Mouse (Mus musculus) liver, embryonic 14.5 days (tissue): ENCODE measurements around the gene Nrxn3. TPM values are rescaled to one million over a fixed set of nuclear protein-coding genes. Genes with fewer than 3 reads are reported as not detected.

ENCODE experiments used
- ATAC-seq: fragments of 200-750 bp; cut with Nextera tagmentation; 2 replicates; pipeline ENCODE4 v1.8.0; 2017; ENCODE audit warnings: moderate number of reproducible peaks, mild to moderate bottlenecking, moderate library complexity; ENCODE audit not compliant: insufficient read depth
- DNase-seq, 3 experiments: peaks; one replicate each; pipeline ENCODE4 v3.0.0-alpha.2; 2012 to 2013; ENCODE audit warnings: low read depth in 3 of 3, low spot score in 3 of 3
- H3K27ac ChIP-seq: fragments of 300-500 bp; sonication (generic); 2 replicates; pipeline ENCODE4 v1.5.1; 2014; ENCODE audit warnings: moderate library complexity, mild to moderate bottlenecking, control low read depth, inconsistent platforms
- H3K27me3 ChIP-seq: fragments of 300-500 bp; sonication (generic); 2 replicates; pipeline ENCODE4 v1.6.1; 2014; ENCODE audit warnings: mild to moderate bottlenecking, low read length, moderate library complexity; ENCODE audit not compliant: control insufficient read depth, insufficient read depth
- H3K36me3 ChIP-seq: fragments of 300-500 bp; sonication (generic); replicated peaks from 2 replicates; pipeline ENCODE4 v1.6.1; 2014; ENCODE audit warnings: low read depth; ENCODE audit not compliant: control insufficient read depth, insufficient read depth
- H3K4me1 ChIP-seq, 2 experiments: fragments of 200-500 bp in 1 of 2; fragments of 300-500 bp in 1 of 2; sonication (generic) in 1 of 2; replicated peaks; 2 replicates each; pipeline ENCODE4 v1.6.1; 2012 to 2014; ENCODE audit warnings: antibody characterized with exemption in 1 of 2, inconsistent platforms in 1 of 2, low read length in 1 of 2; ENCODE audit not compliant: control insufficient read depth in 2 of 2, insufficient read depth in 2 of 2
- H3K4me2 ChIP-seq: fragments of 300-500 bp; sonication (generic); 2 replicates; pipeline ENCODE4 v1.6.1; 2014; ENCODE audit warnings: low read depth, mild to moderate bottlenecking, control low read depth, moderate library complexity
- H3K4me3 ChIP-seq, 2 experiments: fragments of 200-500 bp in 1 of 2; fragments of 300-500 bp in 1 of 2; sonication (generic) in 1 of 2; 2 replicates each; pipeline ENCODE4 v1.5.1; 2012 to 2014; ENCODE audit warnings: low read depth in 2 of 2, low read length in 2 of 2, mild to moderate bottlenecking in 2 of 2, control low read depth in 1 of 2, inconsistent platforms in 1 of 2, moderate library complexity in 1 of 2; ENCODE audit not compliant: insufficient read depth in 1 of 2
- H3K9ac ChIP-seq: fragments of 300-500 bp; sonication (generic); replicated peaks from 2 replicates; pipeline ENCODE4 v1.6.1; 2014; ENCODE audit warnings: mild to moderate bottlenecking, control low read depth, moderate library complexity
- H3K9me3 ChIP-seq: fragments of 300-500 bp; sonication (generic); 2 replicates; pipeline ENCODE4 v1.6.1; 2016; ENCODE audit warnings: low read length, mixed read lengths; ENCODE audit not compliant: control insufficient read depth
- CTCF ChIP-seq: IDR thresholded peaks from 2 replicates; pipeline ENCODE4 v1.5.1; 2016; ENCODE audit warnings: antibody characterized with exemption, low read depth, control low read depth
- EP300 ChIP-seq: IDR thresholded peaks from 2 replicates; pipeline ENCODE4 v1.6.1; 2016; ENCODE audit warnings: antibody characterized with exemption, low read depth
- WGBS: fragments of 180-500 bp; shearing (Covaris S2); extraction: QIAGEN DNeasy Blood & Tissue Kit; methylation state at CpG from one replicate; pipeline ENCODE4 v1.1.7; 2014; ENCODE audit not compliant: insufficient replicate concordance; 5-methylcytosine and 5-hydroxymethylcytosine counted together
- polyA plus RNA-seq, 2 experiments: library from polyadenylated mRNA; depleted of rRNA in 1 of 2; stranded (reverse) in 1 of 2; unstranded in 1 of 2; fragments of >200 nt; fragmentation: Nextera tagmentation in 1 of 2; extraction: Ambion mirVana in 1 of 2; gene quantifications; 2 replicates each; pipeline versions ENCODE4 v1.2.1 to v1.2.3; 2012 to 2014

The Nrxn3 gene
- polyA plus RNA-seq, 2 experiments, result 0.12 to 0.38 TPM

- H3K36me3 ChIP-seq, result no peaks in the 10 kb centered on the region
- no peaks in the 10 kb centered on the region for H3K9me3 ChIP-seq
- H3K27me3 ChIP-seq, result no peaks in the 10 kb centered on the region
- no peak for ATAC-seq
- WGBS, result 23% methylated on average over 6 of the region's 6 CpGs
- no peaks in the 10 kb centered on the region for H3K4me1 ChIP-seq
- H3K4me3 ChIP-seq, result no peak overlapping the region
- no peak overlapping the region for H3K27ac ChIP-seq
- H3K9ac ChIP-seq, result no peak overlapping the region
- TF ChIP-seq CTCF, result 0 out of 2 replicates have a peak, but pooled peaks have one; percentile 16
- no peak for TF ChIP-seq EP300
- no peak overlapping the region for H3K4me2 ChIP-seq
- no peak for DNase-seq
These were observed 127.9 kb downstream of the Nrxn3 start for GRCm38 (mm10) chr12:88850400-88851179.

- ATAC-seq, result no peak
- TF ChIP-seq CTCF, result no peak
- TF ChIP-seq EP300, result no peak
- no peaks in the 10 kb centered on the region for H3K27me3 ChIP-seq
- no peak overlapping the region for H3K9ac ChIP-seq
- H3K27ac ChIP-seq, result no peak overlapping the region
- H3K4me2 ChIP-seq, result no peak overlapping the region
- H3K36me3 ChIP-seq, result no peaks in the 10 kb centered on the region
- 62% methylated on average over 4 of the region's 4 CpGs for WGBS
- H3K9me3 ChIP-seq, result no peaks in the 10 kb centered on the region
- DNase-seq, result no peak
- H3K4me3 ChIP-seq, result no peak overlapping the region
- H3K4me1 ChIP-seq, result no peaks in the 10 kb centered on the region
These were observed 131.4 kb downstream of the Nrxn3 start for GRCm38 (mm10) chr12:88854039-88854438.

GRCm38 (mm10) chr12:88857701-88858100 lies 135.0 kb downstream of the Nrxn3 start:
- Histone ChIP-seq H3K4me1 (no peaks in the 10 kb centered on the region), H3K4me2 (no peak overlapping the region), H3K27me3 (no peaks in the 10 kb centered on the region), H3K9ac (no peak overlapping the region), H3K27ac (no peak overlapping the region), H3K4me3 (no peak overlapping the region), H3K36me3 (no peaks in the 10 kb centered on the region), H3K9me3 (no peaks in the 10 kb centered on the region)
- WGBS, result 49% methylated on average over 2 of the region's 2 CpGs
- ATAC-seq (no peak), DNase-seq (no peak)
- TF ChIP-seq CTCF (no peak), EP300 (no peak)

GRCm38 (mm10) chr12:88859456-88860345 lies 137.0 kb downstream of the Nrxn3 start:
- DNase-seq (no peak), ATAC-seq (no peak)
- Histone ChIP-seq H3K4me3 (no peak overlapping the region), H3K9ac (no peak overlapping the region), H3K27me3 (no peaks in the 10 kb centered on the region), H3K36me3 (no peaks in the 10 kb centered on the region), H3K27ac (no peak overlapping the region), H3K9me3 (no peaks in the 10 kb centered on the region), H3K4me2 (no peak overlapping the region), H3K4me1 (no peaks in the 10 kb centered on the region)
- TF ChIP-seq CTCF, result no peak
- no peak for TF ChIP-seq EP300
- WGBS, result 56% methylated on average over 6 of the region's 6 CpGs

- no peak overlapping the region for H3K4me3 ChIP-seq
- H3K27ac ChIP-seq, result no peak overlapping the region
- no peaks in the 10 kb centered on the region for H3K36me3 ChIP-seq
- WGBS, result 44% methylated on average over 4 of the region's 4 CpGs
- H3K9ac ChIP-seq, result no peak overlapping the region
- H3K4me1 ChIP-seq, result no peaks in the 10 kb centered on the region
- H3K4me2 ChIP-seq, result no peak overlapping the region
- ATAC-seq (no peak), DNase-seq (no peak)
- no peaks in the 10 kb centered on the region for H3K9me3 ChIP-seq
- no peaks in the 10 kb centered on the region for H3K27me3 ChIP-seq
- TF ChIP-seq CTCF, result no peak
- TF ChIP-seq EP300, result no peak
These were observed 137.7 kb downstream of the Nrxn3 start for GRCm38 (mm10) chr12:88860397-88860796.
